Mouse (Mus musculus): ENCODE results near the gene Palld.

- TF ChIP-seq CTCF (conservative IDR thresholded peaks at IDR 0.05; ENCODE audit: low read length) (peak; percentile 100), POU5F1 (IDR thresholded peaks at IDR 0.05; ENCODE audit: borderline replicate concordance, low read length) (no peak)
Observed at GRCm38 (mm10) chr8:61539828-61540500, 362.5 kb downstream of the Palld start.

Measured in E14TG2a.4 (cell line).